Mouse (Mus musculus) lung, adult 2 months (tissue): Measurements from ENCODE around the gene Hdgfl3.

Experiments
- CTCF ChIP-seq: fragments of 200-500 bp; IDR thresholded peaks from 2 replicates; pipeline ENCODE4 v1.5.1; 2011; ENCODE audit warnings: mild to moderate bottlenecking, low read length, control low read depth; ENCODE audit not compliant: insufficient read depth
- POLR2A ChIP-seq: fragments of 200-500 bp; IDR thresholded peaks from 2 replicates; pipeline ENCODE4 v1.6.1; 2011; ENCODE audit warnings: low read depth, mild to moderate bottlenecking, control low read depth, low read length, borderline replicate concordance; ENCODE audit errors: extremely low read depth

GRCm38 (mm10) chr7:81950499-81950898 is 16.2 kb upstream of the Hdgfl3 start:
- no peak for TF ChIP-seq POLR2A
- no peak for TF ChIP-seq CTCF
